Mouse (Mus musculus) embryonic fibroblast, embryonic 13.5 days (primary cell): ENCODE data around the gene Zfp518a.

Experiments
- CTCF ChIP-seq: IDR thresholded peaks from 2 replicates; pipeline ENCODE4 v1.5.1; 2011; ENCODE audit warnings: mild to moderate bottlenecking, control low read depth, low read length, moderate library complexity, borderline replicate concordance; ENCODE audit not compliant: insufficient read depth
- POLR2A ChIP-seq: IDR thresholded peaks from 2 replicates; pipeline ENCODE4 v1.6.1; 2011; ENCODE audit warnings: low read depth, mild to moderate bottlenecking, control low read depth, low read length, moderate library complexity

DNA sequence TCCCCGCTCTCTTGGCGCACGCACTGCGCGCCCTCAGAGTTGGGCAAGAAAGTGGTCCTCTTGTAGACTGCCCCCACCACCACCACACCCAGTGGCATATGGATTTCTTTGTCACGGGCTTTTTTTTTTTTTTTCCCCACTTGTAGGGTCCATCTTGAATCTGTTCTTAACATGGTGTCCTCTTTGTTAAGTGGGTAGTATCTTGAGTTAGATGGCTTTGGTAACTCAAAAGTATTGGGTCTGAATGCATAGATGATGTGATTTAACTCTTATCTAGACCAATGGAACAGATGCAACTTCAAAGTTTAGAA lies 843 bp downstream of the Zfp518a start:
- TF ChIP-seq CTCF, result no peak
- no peak for TF ChIP-seq POLR2A
